Mouse (Mus musculus) embryonic fibroblast, embryonic 13.5 days (primary cell): ENCODE measurements around the gene Ndufa13.

ENCODE experiments used
- CTCF ChIP-seq: IDR thresholded peaks from 2 replicates; pipeline ENCODE4 v1.5.1; 2011; ENCODE audit warnings: mild to moderate bottlenecking, control low read depth, low read length, moderate library complexity, borderline replicate concordance; ENCODE audit not compliant: insufficient read depth
- POLR2A ChIP-seq: IDR thresholded peaks from 2 replicates; pipeline ENCODE4 v1.6.1; 2011; ENCODE audit warnings: low read depth, mild to moderate bottlenecking, control low read depth, low read length, moderate library complexity

- TF ChIP-seq POLR2A (no peak), CTCF (no peak)
These were observed 21.6 kb upstream of the Ndufa13 start for GRCm38 (mm10) chr8:69923986-69924385.
